Mouse (Mus musculus) hindbrain, postnatal 0 days (tissue): ENCODE data around the gene Dennd1a. TPM values are rescaled to one million over a fixed set of nuclear protein-coding genes. Genes with fewer than 3 reads are reported as not detected.

Experiments
- ATAC-seq: fragments of 200-750 bp; cut with Nextera tagmentation; 2 replicates; pipeline ENCODE4 v1.8.0; 2017; ENCODE audit warnings: mild to moderate bottlenecking, moderate TSS enrichment, moderate library complexity
- DNase-seq: peaks from one replicate; pipeline ENCODE4 v3.0.0-alpha.2; 2015; ENCODE audit warnings: low spot score
- H3K27ac ChIP-seq: fragments of 300-500 bp; sonication (generic); 2 replicates; pipeline ENCODE4 v1.5.1; 2014; ENCODE audit warnings: mild to moderate bottlenecking
- H3K27me3 ChIP-seq: fragments of 300-500 bp; sonication (generic); 2 replicates; pipeline ENCODE4 v1.6.1; 2014; ENCODE audit warnings: low read length, mixed read lengths; ENCODE audit not compliant: insufficient read depth
- H3K36me3 ChIP-seq: fragments of 300-500 bp; sonication (generic); 2 replicates; pipeline ENCODE4 v1.6.1; 2014; ENCODE audit warnings: low read length, mixed read lengths; ENCODE audit not compliant: insufficient read depth
- H3K4me1 ChIP-seq: fragments of 300-500 bp; sonication (generic); 2 replicates; pipeline ENCODE4 v1.6.1; 2014; ENCODE audit warnings: antibody characterized with exemption, low read length, mixed read lengths; ENCODE audit not compliant: insufficient read depth
- H3K4me2 ChIP-seq: fragments of 300-500 bp; sonication (generic); 2 replicates; pipeline ENCODE4 v1.6.1; 2014; ENCODE audit warnings: low read depth, mild to moderate bottlenecking, low read length, moderate library complexity, mixed read lengths
- H3K4me3 ChIP-seq: fragments of 300-500 bp; sonication (generic); 2 replicates; pipeline ENCODE4 v1.5.1; 2014; ENCODE audit warnings: low read length
- H3K9ac ChIP-seq: fragments of 300-500 bp; sonication (generic); replicated peaks from 2 replicates; pipeline ENCODE4 v1.6.1; 2014; ENCODE audit warnings: mild to moderate bottlenecking, low read length, moderate library complexity, mixed read lengths
- H3K9me3 ChIP-seq: fragments of 300-500 bp; sonication (generic); 2 replicates; pipeline ENCODE4 v1.6.1; 2016; ENCODE audit warnings: low read length, mixed read lengths
- CTCF ChIP-seq: IDR thresholded peaks from 2 replicates; pipeline ENCODE4 v1.5.1; 2016; ENCODE audit warnings: antibody characterized with exemption, control low read depth, low read depth
- WGBS: fragments of 180-500 bp; shearing (Covaris S2); extraction: QIAGEN DNeasy Blood & Tissue Kit; methylation state at CpG from one replicate; pipeline ENCODE4 v1.1.7; 2014; 5-methylcytosine and 5-hydroxymethylcytosine counted together
- polyA plus RNA-seq: library from polyadenylated mRNA; unstranded; fragments of >200 nt; fragmentation: Nextera tagmentation; extraction: Ambion mirVana; gene quantifications from 2 replicates; pipeline ENCODE4 v1.2.1, GENCODE M21; 2015
- total RNA-seq: library from RNA; depleted of rRNA; stranded (reverse); fragments of >200 nt; gene quantifications from 2 replicates; pipeline ENCODE4 v1.2.3, GENCODE M21; 2014

Dennd1a gene
- total and polyA plus RNA-seq, 2 experiments from 2014 or later = 14.4 to 51.9 TPM

DNA sequence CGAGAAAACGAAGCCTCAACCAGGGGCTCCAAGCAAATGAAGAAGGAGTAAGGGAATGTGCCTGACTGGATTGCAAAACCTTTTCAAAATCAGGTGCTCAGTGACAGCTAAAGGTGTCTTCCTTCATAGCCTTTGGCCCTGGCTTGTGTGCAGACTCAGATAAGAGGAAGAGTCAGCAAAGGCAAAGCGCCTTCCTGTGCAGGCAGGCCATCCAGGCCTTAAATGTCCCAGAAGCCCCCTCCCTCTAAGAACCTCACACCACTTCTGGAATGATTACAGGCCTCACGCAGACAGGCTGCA, 807 bp downstream of the Dennd1a start:
- no peaks in the 10 kb centered on the region for H3K36me3 ChIP-seq
- 0 out of 2 replicates have a peak, but pooled peaks cover 3% of the 10 kb centered on the region for H3K4me1 ChIP-seq
- no peaks in the 10 kb centered on the region for H3K9me3 ChIP-seq
- 7% methylated on average over 4 of the region's 4 CpGs for WGBS
- H3K9ac ChIP-seq = peak overlapping the region; percentile 86
- peak overlapping the region; percentile 87; the same call in 1 of the 2 replicates for H3K27ac ChIP-seq
- H3K27me3 ChIP-seq = no peaks in the 10 kb centered on the region
- H3K4me3 ChIP-seq = peak overlapping the region; percentile 92
- peak overlapping the region; percentile 79 for H3K4me2 ChIP-seq
- DNase-seq = no peak
- no peak; the same call in 1 of the 2 replicates for ATAC-seq
- TF ChIP-seq CTCF = no peak

GRCm38 (mm10) chr2:38285781-38286432, 1.3 kb downstream of the Dennd1a start:
- TF ChIP-seq CTCF = no peak
- Histone ChIP-seq H3K4me3 (peak overlapping the region; percentile 92), H3K4me2 (peak overlapping the region; percentile 79), H3K4me1 (0 out of 2 replicates have a peak, but pooled peaks cover 3% of the 10 kb centered on the region), H3K9me3 (no peaks in the 10 kb centered on the region), H3K36me3 (no peaks in the 10 kb centered on the region), H3K27ac (no peak overlapping the region), H3K9ac (peak overlapping the region; percentile 86), H3K27me3 (no peaks in the 10 kb centered on the region)
- ATAC-seq (no peak), DNase-seq (no peak)
- 66% methylated on average over 4 of the region's 4 CpGs for WGBS

GRCm38 (mm10) chr2:38283961-38284360, 3.2 kb downstream of the Dennd1a start:
- Histone ChIP-seq H3K9ac (no peak overlapping the region), H3K4me3 (no peak overlapping the region), H3K27me3 (no peaks in the 10 kb centered on the region), H3K4me2 (no peak overlapping the region), H3K4me1 (0 out of 2 replicates have a peak, but pooled peaks cover 3% of the 10 kb centered on the region), H3K9me3 (no peaks in the 10 kb centered on the region), H3K27ac (no peak overlapping the region), H3K36me3 (no peaks in the 10 kb centered on the region)
- 100% methylated on average over 1 of the region's 1 CpGs for WGBS
- ATAC-seq = no peak
- DNase-seq = no peak
- no peak for TF ChIP-seq CTCF

DNA sequence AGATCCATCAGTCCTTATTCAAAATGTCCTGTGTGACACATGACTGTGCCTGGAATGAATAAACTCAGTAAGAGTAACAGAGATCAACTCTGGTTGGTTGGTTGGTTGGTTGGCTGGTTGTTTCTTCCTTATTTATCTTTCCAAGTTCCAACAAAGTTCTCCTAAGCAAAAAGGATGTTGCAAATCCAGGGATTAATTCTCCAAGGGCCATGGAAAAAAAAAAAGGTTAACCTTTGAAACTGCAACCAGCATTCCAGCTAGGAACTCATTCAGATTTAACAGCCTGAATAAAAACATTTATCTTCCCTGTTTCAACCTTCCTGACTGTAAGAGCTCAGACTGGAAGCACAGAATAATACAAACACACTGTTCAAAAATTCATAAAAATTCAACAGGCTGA, 6.8 kb downstream of the Dennd1a start:
- 0 out of 2 replicates have a peak, but pooled peaks cover under 1% of the 10 kb centered on the region for H3K4me1 ChIP-seq
- no peak for ATAC-seq
- no peaks in the 10 kb centered on the region for H3K36me3 ChIP-seq
- no peaks in the 10 kb centered on the region for H3K27me3 ChIP-seq
- H3K27ac ChIP-seq = no peak overlapping the region
- H3K4me2 ChIP-seq = no peak overlapping the region
- H3K4me3 ChIP-seq = no peak overlapping the region
- no peak for TF ChIP-seq CTCF
- H3K9me3 ChIP-seq = no peaks in the 10 kb centered on the region
- H3K9ac ChIP-seq = no peak overlapping the region
- no peak for DNase-seq

DNA sequence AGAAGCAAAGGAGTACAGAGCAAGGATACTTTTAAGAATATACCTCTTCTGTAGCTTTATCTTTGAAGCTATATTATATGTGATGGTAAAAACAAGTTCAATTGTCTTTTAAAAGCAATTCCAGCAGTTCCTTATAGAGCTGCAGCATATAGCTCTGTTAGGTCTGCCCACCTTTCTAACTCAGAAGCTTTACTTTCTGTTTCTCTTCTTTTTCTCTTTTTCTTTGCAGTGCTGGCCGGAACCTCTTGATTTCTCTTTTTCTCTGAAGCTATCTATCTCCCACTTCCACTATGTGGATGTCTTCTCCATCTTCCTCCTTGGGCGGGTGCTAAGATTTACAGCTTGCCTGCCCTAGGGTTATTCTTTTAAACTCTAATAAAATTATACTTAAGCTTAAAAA, 12.2 kb downstream of the Dennd1a start:
- no peak for TF ChIP-seq CTCF
- Histone ChIP-seq H3K27ac (no peak overlapping the region), H3K9me3 (no peaks in the 10 kb centered on the region), H3K9ac (no peak overlapping the region), H3K4me3 (no peak overlapping the region), H3K4me1 (no peaks in the 10 kb centered on the region), H3K27me3 (no peaks in the 10 kb centered on the region), H3K4me2 (no peak overlapping the region), H3K36me3 (no peaks in the 10 kb centered on the region)
- ATAC-seq (no peak), DNase-seq (no peak)
- 93% methylated on average over 2 of the region's 2 CpGs for WGBS

DNA sequence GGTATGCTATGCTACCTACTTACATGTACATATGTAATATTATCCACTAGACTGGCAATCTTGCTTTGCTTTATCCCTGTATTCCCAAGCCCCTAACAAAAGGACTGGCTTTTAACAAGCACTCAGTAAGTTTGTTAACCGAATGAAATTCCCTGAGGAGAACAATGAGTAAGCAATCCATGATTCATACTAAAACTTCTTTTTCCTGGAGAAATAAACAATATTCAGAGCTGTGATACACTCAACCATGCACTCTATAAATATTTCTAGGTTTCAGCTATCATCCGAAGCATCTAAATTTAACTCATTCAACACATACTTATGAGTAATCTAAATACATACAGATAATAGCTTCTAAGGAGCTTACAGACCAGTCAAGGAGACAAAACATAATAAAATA, 23.5 kb downstream of the Dennd1a start:
- H3K4me3 ChIP-seq = no peak overlapping the region
- H3K9me3 ChIP-seq = no peaks in the 10 kb centered on the region
- H3K4me1 ChIP-seq = no peaks in the 10 kb centered on the region
- H3K9ac ChIP-seq = no peak overlapping the region
- WGBS = 70% methylated on average over 2 of the region's 2 CpGs
- H3K36me3 ChIP-seq = no peaks in the 10 kb centered on the region
- H3K4me2 ChIP-seq = no peak overlapping the region
- DNase-seq (no peak), ATAC-seq (no peak)
- H3K27ac ChIP-seq = no peak overlapping the region
- no peaks in the 10 kb centered on the region for H3K27me3 ChIP-seq
- no peak for TF ChIP-seq CTCF

DNA sequence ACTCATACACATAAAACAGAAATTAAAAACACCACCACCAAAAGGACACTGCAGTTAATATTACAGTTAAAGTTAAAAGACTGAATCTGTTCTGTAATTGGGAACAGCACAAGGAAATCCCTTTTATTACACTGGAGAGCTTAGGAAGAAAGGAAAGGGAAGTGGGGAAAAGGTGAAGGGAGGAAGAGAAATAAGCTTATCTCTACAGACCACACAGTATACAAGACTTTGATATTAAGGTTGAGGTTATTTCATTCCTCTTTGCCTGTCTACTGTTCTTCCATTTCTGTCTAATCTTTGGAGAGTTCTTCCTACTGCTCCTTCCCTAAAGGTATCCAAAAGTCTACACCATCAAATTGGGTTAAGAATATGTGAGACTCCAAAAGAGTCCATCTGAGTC, 28.1 kb downstream of the Dennd1a start:
- H3K27ac ChIP-seq = no peak overlapping the region
- H3K4me1 ChIP-seq = no peaks in the 10 kb centered on the region
- DNase-seq (no peak), ATAC-seq (no peak)
- H3K27me3 ChIP-seq = no peaks in the 10 kb centered on the region
- no peaks in the 10 kb centered on the region for H3K9me3 ChIP-seq
- H3K4me2 ChIP-seq = no peak overlapping the region
- no peaks in the 10 kb centered on the region for H3K36me3 ChIP-seq
- no peak overlapping the region for H3K9ac ChIP-seq
- no peak overlapping the region for H3K4me3 ChIP-seq
- no peak for TF ChIP-seq CTCF
